Mouse (Mus musculus) lung, adult 2 months (tissue): ENCODE data around the gene Dock4.

Source experiments
- CTCF ChIP-seq: fragments of 200-500 bp; IDR thresholded peaks from 2 replicates; pipeline ENCODE4 v1.5.1; 2011; ENCODE audit warnings: mild to moderate bottlenecking, low read length, control low read depth; ENCODE audit not compliant: insufficient read depth
- POLR2A ChIP-seq: fragments of 200-500 bp; IDR thresholded peaks from 2 replicates; pipeline ENCODE4 v1.6.1; 2011; ENCODE audit warnings: low read depth, mild to moderate bottlenecking, control low read depth, low read length, borderline replicate concordance; ENCODE audit errors: extremely low read depth

GRCm38 (mm10) chr12:40477621-40478452 lies 32.1 kb downstream of the Dock4 start:
- no peak for TF ChIP-seq POLR2A
- no peak for TF ChIP-seq CTCF
